Mouse (Mus musculus): ENCODE measurements around the gene Fbxl17. TPM values are rescaled to one million over a fixed set of nuclear protein-coding genes. Genes with fewer than 3 reads are reported as not detected.

The Fbxl17 gene
- polyA plus RNA-seq, 1 experiment from 2014 or later: 29.0 TPM

- Histone ChIP-seq H3K9me3 (no peaks in the 10 kb centered on the region), H3K9ac (replicated peaks) (no peak overlapping the region), H3K4me3 (replicated peaks) (no peak overlapping the region), H3K4me1 (replicated peaks) (peaks cover 3% of the 10 kb centered on the region; the same call in 1 of the 2 replicates), H3K36me3 (no peaks in the 10 kb centered on the region), H3K4me2 (replicated peaks) (no peak overlapping the region), H3K27ac (no peak overlapping the region), H3K27me3 (no peaks in the 10 kb centered on the region)
- WGBS: 86% methylated on average over 3 of the region's 3 CpGs
- ATAC-seq: no peak
Observed at GRCm38 (mm10) chr17:63259091-63259490, 240.7 kb downstream of the Fbxl17 start.

- no peaks in the 10 kb centered on the region for H3K27me3 ChIP-seq
- H3K9me3 ChIP-seq: no peaks in the 10 kb centered on the region; the same call in 1 of the 2 replicates
- no peak for ATAC-seq
- no peak overlapping the region for H3K4me3 ChIP-seq (replicated peaks)
- H3K4me1 ChIP-seq (replicated peaks): no peaks in the 10 kb centered on the region
- H3K27ac ChIP-seq: no peak overlapping the region
- H3K36me3 ChIP-seq: 0 out of 2 replicates have a peak, but pooled peaks cover 4% of the 10 kb centered on the region
- H3K4me2 ChIP-seq (replicated peaks): no peak overlapping the region
- H3K9ac ChIP-seq (replicated peaks): no peak overlapping the region
- 91% methylated on average over 7 of the region's 7 CpGs for WGBS
Observed at GRCm38 (mm10) chr17:63246144-63246619, 253.6 kb downstream of the Fbxl17 start.

GRCm38 (mm10) chr17:63245472-63245871, 254.3 kb downstream of the Fbxl17 start:
- H3K4me2 ChIP-seq (replicated peaks): no peak overlapping the region
- 0 out of 2 replicates have a peak, but pooled peaks have one; percentile 50 for ATAC-seq
- H3K36me3 ChIP-seq: 0 out of 2 replicates have a peak, but pooled peaks cover 4% of the 10 kb centered on the region
- 94% methylated on average over 9 of the region's 9 CpGs for WGBS
- no peaks in the 10 kb centered on the region; the same call in 1 of the 2 replicates for H3K9me3 ChIP-seq
- no peak overlapping the region for H3K27ac ChIP-seq
- no peak overlapping the region for H3K4me3 ChIP-seq (replicated peaks)
- H3K27me3 ChIP-seq: no peaks in the 10 kb centered on the region
- H3K9ac ChIP-seq (replicated peaks): no peak overlapping the region
- no peaks in the 10 kb centered on the region for H3K4me1 ChIP-seq (replicated peaks)

- peak; percentile 24; the same call in 1 of the 2 replicates for ATAC-seq
- WGBS: 92% methylated on average over 3 of the region's 3 CpGs
Observed at GRCm38 (mm10) chr17:63242761-63243160, 257.1 kb downstream of the Fbxl17 start.

GRCm38 (mm10) chr17:63240731-63241106, 259.1 kb downstream of the Fbxl17 start:
- Histone ChIP-seq H3K4me3 (replicated peaks) (no peak overlapping the region), H3K4me1 (replicated peaks) (peaks cover 3% of the 10 kb centered on the region; the same call in 1 of the 2 replicates), H3K9ac (replicated peaks) (no peak overlapping the region), H3K27ac (no peak overlapping the region), H3K36me3 (0 out of 2 replicates have a peak, but pooled peaks cover 4% of the 10 kb centered on the region), H3K4me2 (replicated peaks) (no peak overlapping the region), H3K9me3 (no peaks in the 10 kb centered on the region; the same call in 1 of the 2 replicates), H3K27me3 (no peaks in the 10 kb centered on the region)
- no peak for ATAC-seq
- WGBS: 89% methylated on average over 5 of the region's 5 CpGs

More at GRCm38 (mm10) chr17:63242761-63243160, 257.1 kb downstream of the Fbxl17 start:
- Histone ChIP-seq H3K4me2 (replicated peaks) (no peak overlapping the region), H3K36me3 (0 out of 2 replicates have a peak, but pooled peaks cover 4% of the 10 kb centered on the region), H3K27me3 (no peaks in the 10 kb centered on the region), H3K4me1 (replicated peaks) (peaks cover 3% of the 10 kb centered on the region; the same call in 1 of the 2 replicates), H3K9ac (replicated peaks) (no peak overlapping the region), H3K27ac (no peak overlapping the region), H3K4me3 (replicated peaks) (no peak overlapping the region), H3K9me3 (no peaks in the 10 kb centered on the region; the same call in 1 of the 2 replicates)

GRCm38 (mm10) chr17:63240021-63240730, 259.6 kb downstream of the Fbxl17 start:
- Histone ChIP-seq H3K27me3 (no peaks in the 10 kb centered on the region), H3K9ac (replicated peaks) (no peak overlapping the region), H3K4me2 (replicated peaks) (no peak overlapping the region), H3K36me3 (0 out of 2 replicates have a peak, but pooled peaks cover 4% of the 10 kb centered on the region), H3K4me1 (replicated peaks) (peaks cover 3% of the 10 kb centered on the region; the same call in 1 of the 2 replicates), H3K27ac (no peak overlapping the region), H3K4me3 (replicated peaks) (no peak overlapping the region), H3K9me3 (no peaks in the 10 kb centered on the region; the same call in 1 of the 2 replicates)
- 78% methylated on average over 9 of the region's 9 CpGs for WGBS
- no peak for ATAC-seq

GRCm38 (mm10) chr17:63236846-63237245, 263.0 kb downstream of the Fbxl17 start:
- Histone ChIP-seq H3K9me3 (no peaks in the 10 kb centered on the region), H3K4me3 (replicated peaks) (no peak overlapping the region), H3K27me3 (no peaks in the 10 kb centered on the region), H3K9ac (replicated peaks) (no peak overlapping the region), H3K4me2 (replicated peaks) (no peak overlapping the region), H3K36me3 (no peaks in the 10 kb centered on the region), H3K4me1 (replicated peaks) (peaks cover 3% of the 10 kb centered on the region; the same call in 1 of the 2 replicates), H3K27ac (no peak overlapping the region)
- no peak for ATAC-seq

- no peak overlapping the region for H3K4me3 ChIP-seq (replicated peaks)
- no peaks in the 10 kb centered on the region for H3K9me3 ChIP-seq
- H3K27me3 ChIP-seq: no peaks in the 10 kb centered on the region
- H3K9ac ChIP-seq (replicated peaks): no peak overlapping the region
- ATAC-seq: no peak
- H3K27ac ChIP-seq: no peak overlapping the region
- no peaks in the 10 kb centered on the region for H3K36me3 ChIP-seq
- peaks cover 3% of the 10 kb centered on the region; the same call in 1 of the 2 replicates for H3K4me1 ChIP-seq (replicated peaks)
- H3K4me2 ChIP-seq (replicated peaks): no peak overlapping the region
- 86% methylated on average over 8 of the region's 8 CpGs for WGBS
Observed at GRCm38 (mm10) chr17:63236221-63236620, 263.6 kb downstream of the Fbxl17 start.

- no peak overlapping the region for H3K4me2 ChIP-seq (replicated peaks)
- H3K9ac ChIP-seq (replicated peaks): no peak overlapping the region
- peaks cover 3% of the 10 kb centered on the region; the same call in 1 of the 2 replicates for H3K4me1 ChIP-seq (replicated peaks)
- no peaks in the 10 kb centered on the region for H3K36me3 ChIP-seq
- 69% methylated on average over 3 of the region's 3 CpGs for WGBS
- H3K27ac ChIP-seq: no peak overlapping the region
- H3K9me3 ChIP-seq: no peaks in the 10 kb centered on the region
- H3K4me3 ChIP-seq (replicated peaks): no peak overlapping the region
- H3K27me3 ChIP-seq: no peaks in the 10 kb centered on the region
- ATAC-seq: no peak
Observed at GRCm38 (mm10) chr17:63235821-63236220, 264.0 kb downstream of the Fbxl17 start.

- no peak overlapping the region for H3K27ac ChIP-seq
- ATAC-seq: peak; percentile 79; the same call in 1 of the 2 replicates
Observed at GRCm38 (mm10) chr17:63229111-63229510, 270.7 kb downstream of the Fbxl17 start.

GRCm38 (mm10) chr17:63226380-63226779, 273.4 kb downstream of the Fbxl17 start:
- 56% methylated on average over 2 of the region's 2 CpGs for WGBS
- ATAC-seq: no peak

More at GRCm38 (mm10) chr17:63229111-63229510, 270.7 kb downstream of the Fbxl17 start:
- no peak overlapping the region for H3K4me3 ChIP-seq (replicated peaks)
- H3K4me2 ChIP-seq (replicated peaks): no peak overlapping the region
- no peak overlapping the region for H3K9ac ChIP-seq (replicated peaks)
- no peaks in the 10 kb centered on the region for H3K9me3 ChIP-seq
- H3K27me3 ChIP-seq: no peaks in the 10 kb centered on the region
- H3K4me1 ChIP-seq (replicated peaks): peaks cover 11% of the 10 kb centered on the region
- no peaks in the 10 kb centered on the region for H3K36me3 ChIP-seq
- 29% methylated on average over 4 of the region's 4 CpGs for WGBS

GRCm38 (mm10) chr17:63225959-63226358, 273.9 kb downstream of the Fbxl17 start:
- H3K36me3 ChIP-seq: no peaks in the 10 kb centered on the region
- 84% methylated on average over 1 of the region's 1 CpGs for WGBS
- H3K4me3 ChIP-seq (replicated peaks): no peak overlapping the region
- no peak for ATAC-seq
- H3K27ac ChIP-seq: no peak overlapping the region
- peaks cover 11% of the 10 kb centered on the region for H3K4me1 ChIP-seq (replicated peaks)
- no peaks in the 10 kb centered on the region for H3K9me3 ChIP-seq
- H3K27me3 ChIP-seq: no peaks in the 10 kb centered on the region
- no peak overlapping the region for H3K4me2 ChIP-seq (replicated peaks)
- H3K9ac ChIP-seq (replicated peaks): no peak overlapping the region

More at GRCm38 (mm10) chr17:63226380-63226779, 273.4 kb downstream of the Fbxl17 start:
- H3K27me3 ChIP-seq: no peaks in the 10 kb centered on the region
- H3K4me2 ChIP-seq (replicated peaks): no peak overlapping the region
- H3K9ac ChIP-seq (replicated peaks): no peak overlapping the region
- peaks cover 11% of the 10 kb centered on the region for H3K4me1 ChIP-seq (replicated peaks)
- no peaks in the 10 kb centered on the region for H3K36me3 ChIP-seq
- H3K27ac ChIP-seq: no peak overlapping the region
- no peaks in the 10 kb centered on the region for H3K9me3 ChIP-seq
- H3K4me3 ChIP-seq (replicated peaks): no peak overlapping the region

Data from midbrain, embryonic 13.5 days (tissue).